Mouse (Mus musculus) heart, adult 18-20 months (tissue): Measurements from ENCODE around the gene Slc22a17. TPM values are rescaled to one million over a fixed set of nuclear protein-coding genes. Genes with fewer than 3 reads are reported as not detected.

Experiments
- DNase-seq, 2 experiments: peaks; one replicate each; pipeline ENCODE4 v3.0.0; 2021 to 2022; ENCODE audit warnings: mixed read lengths in 1 of 2
- total RNA-seq, 2 experiments: library from RNA; stranded (reverse); gene quantifications; 2 replicates each; pipeline ENCODE4 v1.2.3; 2021

Slc22a17 gene
- total RNA-seq, 2 experiments from 2014 or later, result 1.9 to 2.5 TPM

GRCm38 (mm10) chr14:54939434-54940175, 26.7 kb upstream of the Slc22a17 start:
- DNase-seq, result peak; percentile 80 to 87

- peak; percentile 30 to 48 for DNase-seq
These were observed 25.7 kb upstream of the Slc22a17 start for GRCm38 (mm10) chr14:54938431-54939219.

DNA sequence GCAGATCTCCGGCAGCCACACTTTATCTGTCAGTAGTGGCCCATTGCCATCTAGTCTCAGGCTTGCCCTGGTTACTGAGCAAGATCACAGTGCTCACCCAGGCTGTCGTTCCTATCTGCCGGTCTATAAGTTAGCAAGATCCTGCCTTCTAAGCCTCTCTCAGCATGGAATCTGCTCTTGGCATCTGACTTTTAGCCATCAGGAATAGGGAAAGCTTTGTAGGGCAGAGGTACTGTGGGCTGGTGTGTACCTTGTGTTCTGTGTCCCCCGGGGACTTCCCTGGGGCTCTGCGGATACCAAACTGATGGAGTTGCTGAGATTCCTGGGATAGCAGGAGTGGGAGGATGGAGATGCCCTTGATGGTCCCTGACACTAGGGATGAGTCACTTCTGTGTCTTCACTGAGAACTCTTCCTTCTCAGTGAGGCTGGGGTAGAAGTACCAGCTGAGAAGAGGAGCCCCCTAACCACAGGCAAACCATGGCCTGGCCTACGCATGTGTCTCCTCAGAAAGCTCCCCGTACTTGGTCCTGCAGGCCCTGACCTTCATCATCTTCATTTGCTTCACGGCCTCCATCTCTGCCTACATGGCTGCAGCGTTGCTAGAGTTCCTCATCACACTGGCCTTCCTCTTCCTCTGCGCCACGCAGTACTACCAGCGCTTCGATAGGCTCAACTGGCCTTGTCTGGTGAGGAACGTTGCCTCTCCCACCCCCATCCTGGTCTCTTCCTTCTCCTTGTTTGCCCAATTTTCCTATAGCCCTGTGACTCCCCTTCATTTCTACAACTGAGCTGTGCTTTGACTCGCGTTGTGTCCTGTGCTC, 24.6 kb upstream of the Slc22a17 start:
- DNase-seq, result peak in 1 of 2 experiments; percentile 5

- no peak for DNase-seq
These were observed 23.9 kb upstream of the Slc22a17 start for GRCm38 (mm10) chr14:54936831-54937160.

GRCm38 (mm10) chr14:54935904-54936830, 23.2 kb upstream of the Slc22a17 start, which contains the start of gene Cmtm5:
TSS of gene Cmtm5 (plus strand) at chr14:54936261.
- peak in 1 of 2 experiments; percentile 7 for DNase-seq

DNA sequence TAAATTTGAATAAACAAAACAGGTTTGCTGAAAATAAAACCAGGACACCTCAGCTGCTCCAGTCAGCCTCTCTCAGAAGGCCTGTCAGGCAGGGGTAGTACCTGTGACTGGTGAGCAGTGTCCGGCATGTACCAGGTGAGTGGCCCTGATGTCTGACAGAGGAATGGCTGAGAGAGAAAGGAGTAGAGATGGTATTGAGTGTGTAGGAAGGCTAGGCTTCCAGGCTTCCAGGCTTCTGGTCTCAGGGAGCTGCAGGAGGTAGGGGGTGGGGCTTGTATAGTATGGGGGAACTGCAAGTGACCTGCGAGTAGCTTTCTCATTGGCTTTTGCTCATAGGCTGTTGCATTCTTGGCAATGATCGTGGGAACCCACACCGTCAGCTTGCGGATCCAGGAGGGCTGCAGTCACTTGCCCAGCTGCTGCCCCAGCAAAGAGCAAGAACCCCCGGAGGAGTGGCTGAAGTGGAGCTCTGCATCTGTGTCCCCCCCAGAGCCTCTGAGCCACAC, 19.8 kb upstream of the Slc22a17 start, which contains the start of gene Il25:
TSS of gene Il25 (plus strand) at position 51 of the 506 bp plus-strand sequence.
- DNase-seq, result no peak

DNA sequence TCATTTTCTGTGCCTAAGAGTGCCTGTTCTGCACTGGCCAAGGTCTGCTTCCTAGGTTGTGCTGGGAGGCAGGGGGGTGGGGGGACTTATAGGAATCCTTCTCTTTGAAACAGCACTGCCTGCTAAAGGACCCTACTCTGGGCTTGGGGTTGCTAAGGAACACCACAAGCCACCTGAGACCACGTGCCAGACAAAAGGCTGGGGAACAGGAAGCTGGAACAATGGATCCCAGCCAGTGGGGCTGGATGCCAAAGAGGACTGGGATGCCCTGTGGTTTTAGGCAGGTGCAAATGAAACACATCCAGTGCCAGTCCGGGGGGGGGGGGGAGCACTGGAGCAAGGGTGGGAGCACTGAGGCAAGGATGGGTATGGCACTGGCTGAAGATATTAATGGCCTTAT, 17.5 kb upstream of the Slc22a17 start:
- peak in 1 of 2 experiments; percentile 10 for DNase-seq

GRCm38 (mm10) chr14:54929801-54930200, 16.9 kb upstream of the Slc22a17 start:
- peak in 1 of 2 experiments; percentile 10 for DNase-seq

DNA sequence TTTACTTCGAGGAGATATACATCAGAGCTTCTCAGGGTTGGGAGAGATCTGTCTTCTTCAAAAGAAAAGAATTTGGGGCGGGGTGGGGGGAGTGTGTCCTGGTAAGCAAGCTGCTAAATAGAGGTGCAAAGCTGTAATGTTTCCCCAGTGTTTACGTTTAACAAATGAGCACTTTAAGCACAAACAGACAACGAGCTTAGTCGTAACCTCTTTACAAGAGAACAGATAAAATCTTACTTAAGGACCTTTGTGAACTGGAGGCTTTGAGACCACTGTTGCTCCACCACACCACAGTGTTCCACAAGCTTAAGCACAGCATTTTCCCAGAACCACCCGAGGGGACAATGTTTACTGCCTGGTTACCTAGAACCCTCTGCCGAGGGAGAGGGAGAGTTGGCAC, 14.4 kb upstream of the Slc22a17 start:
- DNase-seq, result no peak

DNA sequence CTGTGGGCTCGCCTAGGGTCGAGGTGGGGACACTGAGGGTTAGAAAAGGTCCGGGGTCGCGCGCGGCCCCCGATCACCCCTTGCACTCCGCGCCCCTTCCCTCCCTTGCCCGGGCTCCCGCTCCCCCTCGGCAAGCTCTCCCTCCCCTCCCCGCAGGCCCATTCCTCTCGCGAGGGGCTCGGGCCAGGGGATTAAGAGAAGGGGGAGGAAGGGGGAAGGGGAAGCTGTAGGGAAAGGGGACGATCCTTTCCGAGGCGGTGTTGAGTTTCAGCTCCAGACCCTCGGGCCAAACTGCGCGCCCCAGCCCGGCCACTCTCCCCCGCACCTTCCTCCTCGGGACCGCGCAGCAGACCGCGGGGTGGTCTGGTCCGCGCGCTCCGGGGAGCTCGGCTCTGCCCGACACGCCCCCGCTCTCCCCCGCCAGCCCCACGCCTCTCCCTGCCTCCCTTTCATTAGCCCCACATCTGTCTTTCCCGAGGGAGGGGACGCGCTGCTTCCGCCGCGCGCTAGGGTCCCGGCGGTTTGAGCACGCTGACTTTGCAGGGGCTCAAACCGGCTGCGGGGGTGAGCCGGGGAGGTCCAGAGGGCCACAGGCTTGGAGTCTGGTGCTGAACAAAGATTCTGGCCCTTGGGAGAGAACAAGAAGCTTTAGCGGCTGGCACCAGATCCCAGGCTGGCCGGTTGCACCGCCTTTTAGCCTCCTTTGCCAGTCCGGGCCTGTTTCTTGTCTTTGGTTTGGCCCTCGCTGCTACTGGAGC, 13.6 kb upstream of the Slc22a17 start:
- DNase-seq, result peak; percentile 73 to 75

- DNase-seq, result peak; percentile 69 to 72
These were observed 12.7 kb upstream of the Slc22a17 start, which contains the start of gene Efs for GRCm38 (mm10) chr14:54925349-54926342. TSS of gene Efs (minus strand) at chr14:54926126.

DNA sequence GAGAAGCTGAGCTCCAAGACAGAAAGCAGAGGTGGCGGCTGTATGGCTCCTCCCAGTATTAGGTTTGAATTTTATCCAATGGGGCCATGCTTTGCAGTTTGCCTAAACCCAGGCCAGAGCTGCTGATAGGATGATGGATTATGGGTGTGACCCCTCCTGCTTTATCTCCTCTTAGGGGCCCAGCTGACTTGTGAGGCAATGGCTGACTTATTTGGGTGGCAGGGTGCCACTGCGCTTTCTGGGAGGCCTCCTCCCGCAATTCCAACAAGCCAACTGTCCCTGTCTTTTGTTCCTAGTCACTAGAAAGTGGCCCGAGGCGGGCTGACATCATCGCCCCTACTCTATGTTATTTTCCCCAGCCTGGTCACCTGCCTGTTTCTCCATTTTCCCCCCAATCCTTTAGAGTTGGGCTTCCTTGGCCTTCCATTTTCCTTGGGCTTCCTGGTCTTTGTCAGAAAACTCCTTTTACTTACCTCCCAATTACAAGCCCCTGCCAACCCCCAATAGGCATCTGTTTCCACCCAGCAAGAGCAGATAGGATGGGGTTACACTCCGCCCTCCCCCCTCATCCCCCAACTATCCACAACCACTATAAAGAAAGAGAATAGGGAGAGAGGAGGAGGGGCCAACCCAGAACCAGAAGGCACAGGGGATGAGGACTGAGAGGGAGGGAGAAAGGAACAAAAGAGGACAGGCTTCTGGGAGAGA, 11.9 kb upstream of the Slc22a17 start:
- peak; percentile 77 to 85 for DNase-seq

DNA sequence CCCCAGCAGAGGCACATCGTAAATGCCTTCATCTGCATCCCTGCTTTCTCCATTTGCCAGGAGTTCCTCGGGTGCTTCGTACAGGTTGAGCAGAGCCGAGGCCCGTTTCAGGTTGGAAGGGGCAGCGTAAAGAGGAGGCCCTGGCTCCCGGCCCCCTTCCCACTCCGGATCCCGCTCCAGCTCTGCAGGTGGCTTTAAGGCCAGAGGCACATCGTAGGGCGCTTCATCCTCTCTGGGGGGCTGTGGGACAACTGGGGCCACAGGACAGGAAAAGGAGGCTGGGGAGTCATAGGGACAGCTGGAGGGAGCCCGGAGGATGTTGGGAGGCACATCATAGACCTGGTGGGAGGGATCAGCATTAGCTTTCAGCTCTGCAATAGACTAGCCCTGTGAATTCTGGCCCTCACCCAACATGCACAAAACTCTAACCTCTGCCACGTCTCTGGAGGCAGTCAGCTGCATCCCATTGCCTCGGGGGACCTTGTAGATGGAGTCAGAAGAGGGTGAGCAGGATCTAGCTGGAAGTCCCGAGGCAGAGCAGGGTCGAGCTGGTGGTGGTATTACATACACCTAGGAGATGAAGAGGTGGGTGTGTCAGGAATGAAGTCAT, 7.2 kb upstream of the Slc22a17 start:
- no peak for DNase-seq

- no peak for DNase-seq
These were observed 411 bp upstream of the Slc22a17 start for GRCm38 (mm10) chr14:54913343-54913742.

- no peak for DNase-seq
These were observed 652 bp downstream of the Slc22a17 start for GRCm38 (mm10) chr14:54912109-54912850.

DNA sequence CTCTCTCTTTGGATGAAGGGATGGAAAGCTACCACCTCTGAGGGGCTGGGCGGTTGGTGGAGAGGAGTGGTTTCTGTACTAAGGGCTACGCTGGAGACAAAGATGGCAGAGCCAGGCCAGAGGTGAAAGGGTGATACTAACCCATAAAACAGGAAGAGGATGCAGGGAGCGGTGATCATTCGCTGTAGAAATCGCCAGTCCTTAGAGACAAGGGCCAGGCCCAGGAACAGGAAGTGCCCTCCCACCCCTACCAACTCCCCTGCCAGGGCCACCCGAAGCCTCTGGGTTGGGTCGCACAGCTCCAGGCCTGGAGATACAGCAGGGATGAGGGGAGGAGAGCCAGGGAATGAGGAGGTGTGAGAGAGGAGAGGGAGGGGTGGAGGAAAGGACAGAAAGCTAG, 4.2 kb downstream of the Slc22a17 start:
- DNase-seq, result no peak

GRCm38 (mm10) chr14:54903641-54904040, 9.3 kb downstream of the Slc22a17 start:
- DNase-seq, result no peak
